Mouse (Mus musculus) gastrocnemius, postnatal 10 days (tissue): ENCODE results near the gene Erg. TPM values are rescaled to one million over a fixed set of nuclear protein-coding genes. Genes with fewer than 3 reads are reported as not detected.

Experiments
- DNase-seq: peaks from one replicate; pipeline ENCODE4 v3.0.0; 2021; ENCODE audit warnings: mixed read lengths
- total RNA-seq, 2 experiments: library from RNA; stranded (reverse); gene quantifications; 2 replicates each; pipeline ENCODE4 v1.2.3; 2021

Gene Erg
- total RNA-seq, 2 experiments from 2014 or later = 23.8 to 26.7 TPM

DNA sequence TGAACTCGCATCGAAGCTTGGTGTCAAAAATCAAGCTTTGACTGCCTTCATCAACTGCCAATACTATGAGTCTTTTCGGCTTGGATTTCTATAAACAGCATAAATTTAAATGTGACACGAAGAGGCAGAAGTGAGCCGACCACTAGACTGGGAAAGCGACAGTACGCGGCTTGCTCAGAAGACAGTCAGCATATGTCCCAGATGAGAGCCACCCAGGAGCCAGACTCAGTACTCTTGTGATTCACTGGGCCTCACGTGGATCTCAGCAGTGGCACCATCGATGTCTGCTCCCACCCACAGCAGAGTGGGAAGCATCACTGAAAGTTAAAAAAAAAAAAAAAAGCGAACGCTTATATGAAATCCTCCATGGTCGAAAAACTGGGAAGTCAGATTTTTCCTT lies 105.2 kb downstream of the Erg start:
- no peak for DNase-seq

DNA sequence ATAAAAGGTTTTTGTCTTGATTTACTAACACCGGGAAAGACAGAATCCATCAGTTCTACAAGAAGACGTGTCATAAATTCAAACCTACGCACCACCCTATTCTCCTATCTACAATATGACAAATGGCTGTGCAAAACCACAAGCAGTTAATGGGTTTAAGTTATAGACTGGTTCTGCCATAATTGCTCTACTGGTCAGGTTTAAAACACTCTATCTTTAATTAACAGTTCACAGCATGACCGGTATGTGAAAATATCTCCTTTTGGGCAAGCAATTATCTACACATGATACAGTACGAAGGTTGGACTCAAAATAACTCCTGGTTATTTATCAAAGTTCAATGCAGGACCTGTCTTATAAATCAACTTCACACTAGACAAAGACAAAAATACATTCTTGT lies 107.8 kb downstream of the Erg start:
- no peak for DNase-seq

DNA sequence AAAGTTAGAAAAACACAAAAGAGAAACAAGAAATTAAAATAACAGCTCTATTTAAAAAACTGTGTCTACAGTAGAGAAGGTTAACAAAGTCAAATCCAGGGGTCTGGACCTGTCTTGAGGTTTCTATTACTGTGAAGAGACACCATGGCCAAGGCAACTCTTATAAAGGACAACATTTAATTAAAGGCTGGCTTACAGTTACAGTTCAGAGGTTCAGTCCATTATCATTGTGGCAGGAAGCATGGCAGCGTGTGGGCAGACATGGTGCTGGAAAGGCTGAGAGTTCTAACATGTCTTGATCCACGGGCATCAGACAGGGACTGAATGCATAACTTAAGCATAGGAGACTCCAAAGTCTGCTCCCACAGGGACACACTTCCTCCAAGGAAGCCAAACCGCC lies 111.4 kb downstream of the Erg start:
- no peak for DNase-seq

DNA sequence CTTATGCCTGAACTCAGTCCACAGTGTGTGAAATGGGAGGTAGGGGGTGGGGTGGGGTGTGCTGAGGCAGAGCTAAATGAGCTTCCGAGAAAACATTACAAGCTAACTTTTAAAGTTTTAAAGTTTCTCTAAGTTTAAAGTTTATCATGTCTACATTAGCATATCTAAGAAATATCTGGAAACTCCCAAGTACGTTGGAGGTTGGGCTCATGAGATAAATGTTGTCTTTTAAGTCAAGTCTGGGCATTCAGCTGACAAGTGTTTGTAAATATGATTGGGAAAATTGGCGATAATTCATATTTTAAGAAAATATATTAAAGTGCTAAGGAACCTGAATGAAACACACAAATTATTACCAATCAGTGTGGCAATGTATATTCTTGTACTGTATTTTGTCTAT lies 112.4 kb downstream of the Erg start:
- no peak for DNase-seq

DNA sequence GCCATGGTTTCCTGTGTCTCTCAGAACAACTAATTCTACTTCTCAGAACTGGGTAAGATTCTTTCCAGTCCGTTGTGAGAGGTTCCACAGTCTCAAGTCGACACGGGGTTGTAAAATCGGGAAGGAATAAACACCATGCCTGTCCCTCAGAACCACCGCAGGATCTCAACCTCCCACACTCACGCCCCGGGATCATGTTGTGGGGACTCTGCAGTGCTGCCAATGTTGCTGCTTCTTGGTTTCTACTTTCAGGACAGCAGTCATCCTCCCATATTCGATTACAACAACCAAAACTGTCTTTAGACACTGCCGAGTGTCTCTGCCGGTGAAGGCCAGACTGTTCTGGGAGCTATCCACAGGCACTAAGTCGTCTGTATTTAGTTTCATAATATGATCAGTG lies 113.6 kb downstream of the Erg start:
- DNase-seq = no peak

DNA sequence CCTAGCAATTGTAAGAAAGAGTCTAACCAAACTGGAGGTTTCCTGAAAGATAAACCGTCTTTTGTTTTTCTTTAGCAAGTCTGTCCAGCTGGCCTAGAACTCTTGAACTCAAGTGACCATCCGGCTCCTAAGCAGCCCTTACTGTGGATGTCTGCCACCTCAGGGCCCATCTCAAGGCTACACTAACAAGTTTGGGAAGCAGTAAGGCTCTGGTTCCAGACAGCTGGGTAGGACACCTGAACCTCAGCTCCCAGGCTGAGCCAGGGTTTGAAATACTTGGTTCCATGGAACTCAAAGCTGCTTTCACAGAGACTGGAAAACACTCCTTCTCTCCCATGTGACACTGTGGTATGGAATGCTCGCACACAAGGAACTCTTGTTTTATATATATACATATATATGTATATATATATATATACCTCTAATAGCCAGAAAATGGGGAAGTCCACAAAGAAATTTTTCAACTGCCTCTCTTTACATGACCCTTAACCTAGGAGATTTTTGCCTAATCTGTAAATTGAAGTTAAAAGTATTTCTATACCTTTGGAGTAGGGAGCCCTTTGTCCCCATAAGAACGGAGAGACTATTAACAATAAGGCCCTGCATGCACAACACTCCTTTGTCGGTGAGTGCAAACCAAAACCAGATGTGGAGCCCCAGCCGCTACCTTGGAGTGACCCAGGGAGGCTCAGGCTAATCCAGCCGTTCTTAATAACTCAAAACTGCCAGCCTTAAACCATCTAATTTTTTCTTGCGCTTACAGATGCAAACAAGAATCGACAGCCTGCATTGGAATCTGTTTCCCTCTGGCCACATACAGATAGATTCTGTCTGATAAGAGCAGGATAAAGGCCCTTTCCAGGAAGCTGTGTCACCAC lies 116.9 kb downstream of the Erg start:
- no peak for DNase-seq

DNA sequence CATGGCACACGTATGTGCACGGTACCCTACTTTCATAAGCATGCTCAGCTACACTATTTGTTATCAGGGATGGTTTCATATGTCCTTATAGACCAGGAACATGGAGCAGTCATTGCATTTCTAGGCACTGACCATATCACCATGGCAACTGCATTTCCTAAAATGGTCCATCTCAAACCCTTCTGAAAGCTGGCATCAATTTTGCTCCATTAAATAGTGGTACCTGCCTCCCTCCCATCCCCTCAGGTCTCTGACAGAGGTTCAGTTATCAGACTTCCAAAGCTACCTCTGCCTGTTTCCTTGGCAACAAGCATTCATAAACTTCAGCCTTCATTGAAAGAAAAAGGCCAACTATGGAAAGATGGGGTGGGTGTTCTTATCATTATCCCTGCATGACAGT lies 118.5 kb downstream of the Erg start:
- no peak for DNase-seq

DNA sequence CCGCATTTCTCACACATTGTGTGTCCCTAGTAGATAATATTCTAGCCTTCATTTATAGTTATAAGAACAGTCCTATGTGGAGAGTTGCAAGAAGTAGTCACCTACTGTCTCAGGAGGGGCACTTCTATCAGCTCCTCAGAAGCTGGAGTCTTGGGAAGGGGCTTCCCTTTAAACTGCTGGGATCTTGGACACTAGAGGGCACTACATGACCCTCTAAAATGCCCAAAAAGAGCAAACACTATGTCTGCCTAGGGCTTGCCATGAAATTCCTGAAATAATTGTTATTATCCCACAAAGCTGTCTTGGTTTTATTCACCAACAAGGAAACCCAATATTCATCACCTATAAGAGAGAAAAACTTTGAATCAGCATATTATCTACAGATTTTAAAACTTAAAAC lies 119.8 kb downstream of the Erg start:
- no peak for DNase-seq

DNA sequence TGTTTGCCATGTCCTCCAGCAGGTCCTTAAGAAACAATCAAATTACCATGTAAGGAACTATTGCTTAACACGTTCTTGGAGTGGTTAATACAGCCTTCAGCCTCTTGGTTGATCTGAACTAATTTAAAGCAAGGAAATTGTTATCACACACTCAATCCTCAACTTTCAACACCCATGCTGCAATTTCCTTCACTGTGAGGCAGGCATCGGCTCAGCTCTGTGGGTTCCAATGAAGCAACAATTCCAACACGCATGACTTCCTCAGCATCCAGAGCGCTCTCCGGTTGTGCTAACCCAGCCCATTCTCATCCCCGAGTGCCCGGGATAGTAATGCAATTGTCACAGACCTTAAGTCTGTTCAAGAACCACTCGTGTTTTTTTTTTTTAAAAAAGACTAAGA lies 121.8 kb downstream of the Erg start:
- DNase-seq = no peak

DNA sequence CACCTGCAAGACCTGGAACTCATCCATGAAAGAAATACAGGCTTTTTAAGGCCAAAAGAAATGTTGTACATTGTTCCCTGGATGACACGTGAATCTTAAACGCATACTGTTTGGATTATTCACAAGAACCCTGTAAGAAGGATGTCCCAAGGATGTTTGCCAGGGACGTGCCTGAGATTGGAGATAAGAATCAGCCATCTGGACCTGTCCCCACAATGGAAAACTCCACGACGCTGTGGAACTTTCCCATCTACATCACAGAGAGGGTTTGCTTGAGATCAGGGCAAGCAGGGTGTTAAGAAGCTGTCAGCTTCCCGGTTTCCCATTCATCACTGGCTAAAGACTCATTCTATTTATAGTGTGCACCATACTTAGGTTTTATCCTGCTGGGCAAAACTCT lies 122.6 kb downstream of the Erg start:
- no peak for DNase-seq

DNA sequence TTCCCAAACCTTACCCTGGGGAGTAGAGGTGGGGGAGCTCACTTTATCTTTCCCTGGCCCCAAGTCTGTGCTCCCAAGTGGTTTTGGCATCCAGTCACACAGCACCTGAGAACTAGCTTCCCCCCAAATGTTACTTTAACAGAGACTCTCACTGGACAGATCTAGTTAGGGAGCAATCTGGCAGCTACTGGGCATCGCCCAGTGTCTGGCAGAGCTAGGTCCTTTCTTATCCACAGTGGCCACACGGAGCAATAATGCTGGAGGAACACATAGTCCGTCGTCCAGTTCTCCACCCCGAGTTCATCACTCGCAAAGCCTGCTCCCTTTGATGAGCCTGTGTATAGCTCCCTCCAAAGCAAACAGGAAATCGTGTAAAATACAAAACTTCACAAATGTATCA lies 124.5 kb downstream of the Erg start:
- DNase-seq = no peak

DNA sequence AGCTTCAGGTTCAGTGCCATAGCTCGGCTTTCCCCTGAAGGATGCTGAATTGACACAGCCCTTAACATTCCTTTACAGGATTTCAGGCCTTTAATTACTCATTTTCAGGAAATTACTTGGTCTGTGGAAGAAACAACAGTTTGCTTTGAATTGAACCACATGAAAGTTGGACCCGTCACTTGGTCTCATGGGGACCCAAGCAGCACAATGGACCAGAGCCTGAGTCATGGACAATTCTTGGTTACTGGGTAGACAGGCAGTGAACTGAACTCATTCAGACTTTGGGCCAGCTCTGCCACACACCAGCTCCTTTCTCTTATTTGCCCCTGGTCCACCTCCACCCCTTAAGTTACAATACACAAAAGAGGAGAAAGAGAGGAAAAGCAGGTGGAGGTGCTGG lies 126.1 kb downstream of the Erg start:
- DNase-seq = no peak

DNA sequence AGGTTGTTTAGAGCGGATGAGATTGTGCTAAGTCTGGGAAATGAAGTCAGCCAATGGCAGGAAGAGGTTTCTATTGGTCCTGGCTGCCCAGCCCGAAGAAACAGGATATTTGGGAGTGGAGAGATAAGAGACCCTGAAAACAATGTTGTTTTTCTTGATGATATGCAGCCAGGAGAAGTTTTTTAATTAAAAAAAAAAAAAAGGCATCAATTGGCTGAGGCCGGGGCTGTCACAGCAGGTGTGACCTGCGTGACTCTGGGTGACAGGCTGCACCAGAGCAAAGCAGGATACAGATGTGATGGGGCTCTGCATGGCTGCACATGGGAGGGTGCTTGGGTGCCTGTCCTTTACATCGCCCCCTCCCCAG lies 127.1 kb downstream of the Erg start:
- no peak for DNase-seq

DNA sequence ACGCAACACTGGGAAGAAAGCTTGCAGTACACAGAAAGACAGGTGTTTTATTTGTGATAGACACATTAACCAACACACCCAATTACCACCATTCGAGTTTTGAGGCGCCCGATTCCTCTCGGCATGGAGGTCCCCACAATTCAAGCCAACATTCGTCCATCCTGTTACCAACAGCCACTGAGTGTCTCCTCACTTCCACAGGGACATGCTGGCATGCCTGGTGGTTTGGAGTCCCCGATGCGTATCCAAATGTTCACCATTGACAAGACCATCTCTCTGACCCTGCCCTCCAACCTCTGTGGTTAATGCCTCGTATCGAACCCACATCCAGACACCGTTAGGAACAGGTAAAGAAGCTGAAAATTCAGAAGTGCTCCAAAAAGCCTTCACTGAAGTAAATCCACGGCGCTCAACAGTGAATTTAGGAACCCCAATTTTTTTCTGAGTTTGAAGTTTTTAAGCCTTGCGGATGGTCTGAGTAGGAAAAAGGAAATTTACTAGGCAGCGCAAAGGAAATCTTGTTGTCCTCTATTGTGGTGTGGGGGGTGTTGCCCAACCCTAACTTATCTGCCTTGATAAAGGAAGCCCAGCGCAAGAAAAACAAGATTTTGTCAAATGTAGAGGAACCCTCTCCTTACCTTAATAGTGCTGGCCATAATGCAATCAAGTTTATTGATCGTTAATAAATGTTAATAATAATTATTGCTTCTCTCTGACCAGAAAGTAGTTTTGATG lies 127.6 kb downstream of the Erg start:
- no peak for DNase-seq

DNA sequence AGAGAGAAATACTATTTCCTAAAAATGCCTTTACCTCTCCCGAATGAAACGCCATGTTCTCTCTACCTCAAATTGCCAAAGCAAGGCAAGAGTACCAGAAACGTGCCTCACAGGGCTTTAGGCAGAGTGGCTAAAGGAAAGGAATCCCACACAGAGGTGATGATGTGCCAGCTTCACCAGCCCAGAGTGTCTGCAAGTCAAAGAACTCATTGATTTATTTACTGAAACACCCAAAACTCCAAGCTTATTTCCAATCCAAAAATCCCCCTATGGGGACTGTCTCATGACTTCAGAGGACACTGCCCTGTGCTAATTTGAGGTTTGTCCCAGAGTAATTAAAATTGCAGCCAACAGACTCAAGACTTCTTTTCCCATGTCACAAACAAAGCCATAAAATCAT lies 129.4 kb downstream of the Erg start:
- DNase-seq = no peak

DNA sequence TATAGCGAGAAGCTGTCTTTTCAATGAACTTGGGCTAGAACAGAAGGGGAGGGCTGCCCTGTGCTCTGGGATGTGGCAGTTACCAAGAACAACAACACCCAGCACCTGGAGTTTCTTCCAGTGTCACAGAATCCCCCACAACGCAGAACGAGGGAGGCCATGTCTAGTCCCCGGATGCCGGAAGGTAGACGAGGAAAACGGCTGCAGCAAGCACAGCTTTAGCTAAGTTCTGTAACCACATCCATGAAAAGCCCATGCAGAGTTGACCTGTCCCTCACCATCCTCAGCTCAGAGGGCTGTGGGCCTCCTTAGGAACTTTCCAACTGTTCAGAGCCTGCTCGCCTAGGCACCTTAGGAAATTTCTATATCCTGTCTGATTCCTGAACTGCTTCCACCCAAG lies 130.5 kb downstream of the Erg start:
- DNase-seq = no peak

DNA sequence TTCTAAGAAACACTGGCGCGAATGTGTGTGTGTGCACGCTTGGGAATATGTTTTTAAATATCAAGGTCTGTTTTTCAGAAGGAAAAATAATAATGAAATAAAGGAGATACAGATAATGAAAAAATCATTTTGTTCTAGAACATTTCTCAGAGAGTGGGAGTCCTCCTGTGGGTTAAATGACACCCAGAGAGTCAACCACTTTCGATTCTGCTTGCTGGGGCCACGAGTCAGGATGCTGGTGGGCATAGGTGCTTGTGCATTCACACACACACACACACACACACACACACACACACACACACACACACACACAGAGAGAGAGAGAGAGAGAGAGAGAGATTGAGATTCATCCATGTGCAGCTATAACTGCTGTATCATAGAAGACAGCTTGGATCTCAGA lies 130.9 kb downstream of the Erg start:
- DNase-seq = no peak

DNA sequence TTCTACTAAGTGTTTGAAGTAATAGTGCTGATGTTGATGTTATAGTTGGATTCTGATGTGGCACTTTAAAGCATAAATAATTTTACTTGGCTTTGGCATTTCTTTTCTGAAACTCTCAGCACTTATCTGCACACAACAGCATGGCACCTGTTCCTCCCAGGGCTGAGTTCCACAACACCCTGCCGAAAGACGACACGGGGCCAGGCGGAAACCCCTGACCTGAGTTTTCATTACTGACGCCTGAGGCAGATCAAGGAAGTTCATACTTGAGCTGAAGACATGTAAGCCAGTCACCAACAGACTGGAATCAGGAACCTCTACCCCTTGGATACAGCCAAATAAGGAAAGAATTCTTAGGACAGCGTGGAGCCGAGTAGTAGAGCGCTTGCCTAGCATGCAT lies 134.0 kb downstream of the Erg start:
- no peak for DNase-seq

DNA sequence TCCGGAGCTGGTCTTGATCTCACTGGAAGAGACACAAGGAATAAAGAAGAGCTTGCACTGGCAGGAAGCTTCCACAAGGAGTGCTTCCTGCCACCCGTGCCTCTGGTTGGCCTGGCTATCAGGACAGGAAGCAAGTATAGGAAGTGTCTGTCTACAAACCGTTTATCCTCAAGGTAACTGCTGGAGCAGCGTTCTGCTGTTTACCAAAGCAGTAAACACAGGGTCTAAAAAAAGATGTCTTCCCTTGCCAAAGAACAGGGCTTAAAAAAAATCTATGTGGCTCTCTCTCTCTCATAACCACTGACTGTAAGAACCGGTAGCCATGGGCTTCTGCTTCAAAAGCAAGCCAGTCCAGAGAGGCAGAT lies 137.1 kb downstream of the Erg start:
- DNase-seq = no peak

DNA sequence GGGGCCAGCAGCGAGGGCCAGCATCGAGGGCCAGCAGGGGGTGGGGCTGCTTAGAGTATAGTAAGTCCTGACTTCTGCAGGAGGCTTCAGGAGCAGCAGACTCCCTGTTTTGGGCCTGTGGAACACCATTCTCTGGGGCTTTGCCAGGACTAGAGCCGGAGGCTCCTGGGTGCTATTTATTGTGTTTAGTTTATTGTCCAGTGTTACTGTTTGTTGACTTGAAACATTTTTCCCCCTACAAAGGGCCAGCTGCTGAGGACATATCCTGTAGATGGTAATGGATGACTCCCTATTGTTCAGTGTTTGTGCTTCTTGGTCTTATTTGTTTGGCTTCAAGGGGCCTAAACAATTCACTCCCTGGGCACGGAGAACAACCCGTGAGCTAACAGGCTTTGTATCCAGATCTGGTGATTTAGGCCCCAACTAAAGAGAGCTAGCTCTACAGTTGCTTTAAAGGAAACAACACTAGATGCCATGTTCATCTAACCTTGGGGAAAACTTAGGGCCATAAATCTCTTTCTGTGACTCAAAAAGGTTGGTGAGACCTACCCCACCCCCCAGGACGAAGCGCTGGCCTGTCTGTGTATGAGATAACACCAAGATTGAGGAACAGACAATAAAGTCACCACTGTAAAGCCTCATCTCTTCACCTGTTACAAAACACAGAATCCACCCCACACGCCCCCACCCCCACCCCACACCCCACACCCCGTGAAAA lies 137.6 kb downstream of the Erg start:
- no peak for DNase-seq

DNA sequence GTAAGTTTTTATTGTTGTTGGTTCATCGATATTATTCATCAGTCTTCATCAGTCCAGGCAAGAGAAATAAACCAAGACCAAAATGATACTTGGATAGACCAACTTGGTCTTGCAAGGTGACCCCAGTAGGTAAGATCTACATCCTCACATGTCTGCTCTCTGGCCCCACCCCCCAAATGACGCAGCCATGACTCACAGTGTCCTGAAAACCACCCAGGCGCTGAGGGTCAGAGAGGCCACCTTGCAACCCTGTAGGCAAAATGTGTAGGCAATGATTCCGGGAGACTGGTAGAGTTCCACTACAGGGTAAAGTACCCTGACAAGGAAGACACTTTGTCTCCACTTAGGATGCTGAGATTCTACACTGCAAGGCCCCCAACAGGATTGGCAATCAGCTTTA lies 138.5 kb downstream of the Erg start:
- no peak for DNase-seq

DNA sequence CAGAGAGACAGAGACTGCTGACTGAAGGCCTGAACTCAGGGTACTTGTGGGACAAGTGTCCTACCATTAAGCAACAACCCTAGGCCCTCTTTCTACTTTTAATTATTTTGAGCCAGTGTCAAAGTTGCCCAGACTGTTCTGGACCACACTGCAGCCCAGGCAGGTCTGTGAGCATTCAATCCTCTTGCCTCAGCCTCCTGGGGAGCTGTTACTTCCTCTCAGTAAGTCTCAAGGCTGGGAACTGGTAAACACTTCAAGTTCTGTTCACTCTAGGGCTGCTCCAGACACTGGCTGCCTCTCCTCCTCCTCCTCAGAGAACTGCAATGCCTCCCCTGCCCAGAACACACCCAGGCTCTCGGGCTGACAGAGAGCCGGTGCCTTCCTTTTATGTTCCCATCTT lies 140.0 kb downstream of the Erg start:
- no peak for DNase-seq

DNA sequence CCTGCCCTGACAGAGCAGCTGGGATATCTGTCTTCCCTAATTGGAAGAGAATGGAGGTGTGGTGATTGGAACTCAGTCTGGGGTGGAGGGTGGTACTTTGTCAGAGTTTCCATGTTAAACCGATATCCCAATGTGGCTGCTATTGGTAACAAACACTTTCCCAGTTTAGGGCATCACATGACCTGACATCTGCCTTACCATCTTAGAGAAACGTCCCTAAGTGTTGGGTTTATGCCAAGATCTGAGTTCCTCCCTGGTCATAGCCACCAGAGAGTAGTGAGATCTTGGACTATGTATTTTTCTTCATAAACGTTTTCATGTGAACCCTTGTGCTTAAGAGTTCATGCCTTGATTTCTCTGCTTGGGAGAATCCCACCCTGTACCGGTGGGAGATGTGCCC lies 144.4 kb downstream of the Erg start:
- no peak for DNase-seq

DNA sequence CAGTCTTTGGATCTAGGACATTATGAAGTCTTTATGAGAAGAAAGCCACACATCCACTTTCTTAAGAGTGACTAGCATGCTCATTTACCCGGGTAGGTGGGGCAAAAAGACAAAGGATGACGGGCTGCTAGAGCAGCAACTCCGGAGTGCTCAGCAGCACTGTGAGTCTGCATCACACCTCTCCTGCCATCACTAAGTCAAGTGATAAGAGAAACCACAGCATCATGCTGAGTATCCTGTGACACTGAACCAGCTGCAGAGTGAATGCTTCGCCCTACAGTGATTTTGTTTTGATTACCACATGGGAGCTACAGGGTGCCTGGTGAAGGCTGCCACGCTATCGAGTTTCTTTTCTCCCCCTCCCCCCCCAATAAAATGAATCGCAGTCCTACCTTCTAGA lies 145.2 kb downstream of the Erg start:
- no peak for DNase-seq
